Mouse (Mus musculus) forebrain, embryonic 11.5 days (tissue): Measurements from ENCODE around the gene Tgfbr1. TPM values are rescaled to one million over a fixed set of nuclear protein-coding genes. Genes with fewer than 3 reads are reported as not detected.

Experiments
- ATAC-seq: fragments of 200-750 bp; cut with Nextera tagmentation; replicated peaks from 2 replicates; pipeline ENCODE4 v1.8.0; 2017; ENCODE audit warnings: moderate TSS enrichment; ENCODE audit not compliant: low FRiP score
- DNase-seq: peaks from one replicate; pipeline ENCODE4 v3.0.0-alpha.2; 2017; ENCODE audit warnings: low spot score
- H3K27ac ChIP-seq: fragments of 300-500 bp; sonication (generic); 2 replicates; pipeline ENCODE4 v1.5.1; 2014; ENCODE audit warnings: low read depth, low read length
- H3K27me3 ChIP-seq: fragments of 300-500 bp; sonication (generic); 2 replicates; pipeline ENCODE4 v1.6.1; 2014; ENCODE audit warnings: mild to moderate bottlenecking, low read length, mixed read lengths; ENCODE audit not compliant: control insufficient read depth, insufficient read depth
- H3K36me3 ChIP-seq: fragments of 300-500 bp; sonication (generic); 2 replicates; pipeline ENCODE4 v1.6.1; 2014; ENCODE audit warnings: mild to moderate bottlenecking, low read length, moderate library complexity, mixed read lengths; ENCODE audit not compliant: control insufficient read depth, insufficient read depth
- H3K4me1 ChIP-seq: fragments of 300-500 bp; sonication (generic); replicated peaks from 2 replicates; pipeline ENCODE4 v1.6.1; 2014; ENCODE audit warnings: low read length, mixed read lengths; ENCODE audit not compliant: control insufficient read depth, insufficient read depth
- H3K4me2 ChIP-seq: fragments of 300-500 bp; sonication (generic); 2 replicates; pipeline ENCODE4 v1.6.1; 2014; ENCODE audit warnings: low read depth, mild to moderate bottlenecking, low read length, moderate library complexity, mixed read lengths; ENCODE audit not compliant: severe bottlenecking
- H3K4me3 ChIP-seq: fragments of 300-500 bp; sonication (generic); 2 replicates; pipeline ENCODE4 v1.5.1; 2014; ENCODE audit warnings: low read depth, low read length
- H3K9ac ChIP-seq: fragments of 300-500 bp; sonication (generic); 2 replicates; pipeline ENCODE4 v1.6.1; 2014; ENCODE audit warnings: low read length
- H3K9me3 ChIP-seq: fragments of 300-500 bp; sonication (generic); 2 replicates; pipeline ENCODE4 v1.6.1; 2016; ENCODE audit warnings: low read length, mixed read lengths; ENCODE audit not compliant: control insufficient read depth
- WGBS: fragments of 180-500 bp; shearing (Covaris S2); extraction: QIAGEN DNeasy Blood & Tissue Kit; methylation state at CpG from one replicate; pipeline ENCODE4 v1.1.7; 2014; 5-methylcytosine and 5-hydroxymethylcytosine counted together
- polyA plus RNA-seq: library from polyadenylated mRNA; unstranded; fragments of >200 nt; fragmentation: Nextera tagmentation; extraction: Ambion mirVana; gene quantifications from 2 replicates; pipeline ENCODE4 v1.2.1, GENCODE M21; 2014

The Tgfbr1 gene
- polyA plus RNA-seq, 1 experiment from 2014 or later = 103 TPM

GRCm38 (mm10) chr4:47449586-47450522, 96.8 kb downstream of the Tgfbr1 start:
- no peaks in the 10 kb centered on the region for H3K36me3 ChIP-seq
- H3K27ac ChIP-seq = no peak overlapping the region
- no peak overlapping the region for H3K4me3 ChIP-seq
- no peaks in the 10 kb centered on the region for H3K9me3 ChIP-seq
- H3K27me3 ChIP-seq = no peaks in the 10 kb centered on the region
- no peak overlapping the region for H3K4me2 ChIP-seq
- H3K4me1 ChIP-seq = 0 out of 2 replicates have a peak, but pooled peaks cover 2% of the 10 kb centered on the region
- DNase-seq (no peak), ATAC-seq (no peak)
- WGBS = 20% methylated on average over 18 of the region's 18 CpGs
- no peak overlapping the region for H3K9ac ChIP-seq

Other genes starting within 250 kb of the Tgfbr1 start
- 6.6 and 7.0 TPM in 2 replicates for gene Col15a1, start 145.1 kb upstream of the Tgfbr1 start, polyA plus RNA-seq
- gene Alg2, start 121.1 kb downstream of the Tgfbr1 start, polyA plus RNA-seq = 103 and 112 TPM in 2 replicates
- gene Sec61b, start 121.4 kb downstream of the Tgfbr1 start, polyA plus RNA-seq = 328 and 341 TPM in 2 replicates